Mouse (Mus musculus) heart, adult 9 months (tissue): Measurements from ENCODE around the gene F2r.
A peak's percentile ranks its signal among the peaks of the same experiment; 100 is the strongest.

Experiments
- DNase-seq, 2 experiments: peaks; one replicate each; pipeline ENCODE4 v3.0.0; 2022; ENCODE audit warnings: low spot score in 2 of 2

F2r gene

GRCm38 (mm10) chr13:95595921-95596320 is 22.4 kb downstream of the F2r start:
- DNase-seq: no peak

DNA sequence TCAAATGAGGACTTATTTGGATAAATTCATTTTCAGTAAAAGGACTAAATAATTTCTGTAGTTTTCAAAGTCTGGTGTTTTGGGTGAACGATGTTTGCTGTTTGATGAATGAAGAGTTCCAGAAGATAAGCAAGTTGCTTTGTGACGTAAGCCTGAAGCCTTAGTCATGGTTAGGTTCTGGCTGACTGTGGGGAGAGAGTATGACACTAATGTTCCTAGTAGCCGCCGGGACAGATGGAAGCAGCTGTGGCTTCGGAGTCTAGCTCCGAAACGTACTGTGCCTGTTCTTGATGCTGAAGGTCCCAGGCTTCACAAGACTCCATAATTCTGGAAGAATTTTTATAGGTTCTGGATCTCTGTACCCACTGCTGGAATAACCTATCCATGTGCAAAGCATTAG is 22.9 kb downstream of the F2r start:
- peak; percentile 58 to 67 for DNase-seq

- peak; percentile 27 to 50 for DNase-seq
Observed at GRCm38 (mm10) chr13:95592860-95593259, 25.4 kb downstream of the F2r start.

DNA sequence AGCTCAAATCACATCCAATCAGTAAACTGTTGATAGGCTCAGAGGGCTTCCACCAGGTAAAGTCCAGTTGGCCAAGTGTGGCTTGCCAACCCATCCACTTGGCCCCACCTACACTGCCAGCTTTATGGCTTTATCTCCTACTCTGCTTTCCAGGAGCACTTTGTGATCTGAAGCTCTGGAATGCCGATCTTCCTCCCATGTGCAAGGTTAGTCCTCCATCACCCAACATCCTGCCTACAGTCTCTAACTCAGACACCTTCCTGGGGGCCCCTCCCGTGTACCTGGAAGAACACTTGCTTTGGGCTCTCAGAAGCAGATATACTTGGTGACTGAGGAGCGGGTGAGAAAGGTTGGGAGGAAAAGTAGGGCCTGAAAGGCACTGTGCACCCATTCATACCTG is 26.7 kb downstream of the F2r start:
- DNase-seq: no peak

DNA sequence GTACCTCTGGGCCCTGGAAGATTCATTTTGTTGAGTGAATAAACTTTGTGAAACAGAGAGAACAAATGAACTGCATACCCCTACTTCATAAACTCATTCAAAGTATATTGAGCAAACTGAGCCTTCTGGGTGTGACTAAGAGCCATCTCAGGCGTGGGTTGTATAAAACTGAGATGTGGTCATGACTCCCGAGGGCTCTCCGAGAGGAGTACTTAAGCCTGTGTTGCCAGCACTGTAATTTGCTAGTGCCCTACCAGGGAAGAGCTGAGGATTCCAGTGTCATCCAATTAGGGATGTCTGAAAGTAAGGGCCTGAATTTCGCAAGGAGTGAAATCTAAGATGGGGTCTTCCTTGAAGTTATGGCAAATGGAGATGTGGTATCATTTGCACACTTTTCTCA is 30.7 kb downstream of the F2r start:
- DNase-seq: no peak

GRCm38 (mm10) chr13:95584898-95585297 is 33.4 kb downstream of the F2r start:
- no peak for DNase-seq

- no peak for DNase-seq
Observed at GRCm38 (mm10) chr13:95583237-95584189, 34.8 kb downstream of the F2r start.

GRCm38 (mm10) chr13:95581850-95582249 is 36.4 kb downstream of the F2r start:
- DNase-seq: no peak

DNA sequence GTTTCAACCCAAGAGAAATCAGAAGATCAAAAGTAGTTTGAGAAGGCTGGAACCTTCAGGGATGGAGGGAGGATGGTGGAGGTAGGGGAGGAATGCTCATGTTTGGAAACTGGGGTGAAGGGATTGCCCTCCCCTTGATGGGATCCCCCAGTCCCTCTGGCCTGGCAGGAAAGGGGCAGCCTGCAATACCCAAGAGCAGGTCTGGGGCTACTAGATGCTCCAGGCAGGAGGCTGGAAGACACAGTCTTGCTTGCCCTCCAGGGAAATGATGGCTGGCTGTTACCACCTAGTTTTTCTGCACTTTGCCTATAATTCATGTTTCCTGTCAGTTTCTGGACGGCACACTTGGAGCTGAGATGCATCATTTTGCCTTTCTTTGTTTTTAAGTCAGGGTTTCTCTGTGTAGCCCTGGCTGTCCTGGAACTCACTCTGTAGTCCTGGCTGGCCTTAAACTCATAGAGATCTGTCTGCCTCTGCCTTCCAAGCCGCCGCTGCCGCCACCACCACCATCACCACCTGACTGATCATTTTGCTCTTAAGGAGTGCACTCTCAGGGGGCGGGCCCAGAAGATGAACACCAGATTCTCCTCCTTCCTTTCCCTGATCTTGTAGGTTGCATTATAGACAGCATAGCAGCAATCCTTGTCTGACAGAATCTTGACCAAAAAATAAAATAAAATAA is 40.1 kb downstream of the F2r start:
- DNase-seq: no peak

DNA sequence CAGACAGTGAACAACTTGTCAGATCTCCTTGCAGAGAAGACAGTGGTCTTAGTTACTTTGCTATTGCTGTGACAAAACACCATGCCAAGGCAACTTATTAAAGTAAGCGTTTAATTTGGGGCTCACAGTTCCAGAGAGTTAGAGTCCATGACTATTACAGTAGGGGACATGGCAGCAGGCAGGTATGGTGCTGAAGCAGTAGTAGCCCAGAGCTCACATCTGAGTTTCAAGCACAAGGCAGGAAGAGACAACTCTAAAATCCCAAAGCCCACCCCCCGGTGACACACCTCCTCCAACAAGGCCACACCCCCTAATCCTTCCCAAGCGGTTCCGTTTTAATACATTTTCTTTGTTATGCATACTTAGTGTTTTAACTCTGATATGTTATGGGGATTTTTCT is 47.4 kb downstream of the F2r start:
- DNase-seq: no peak

DNA sequence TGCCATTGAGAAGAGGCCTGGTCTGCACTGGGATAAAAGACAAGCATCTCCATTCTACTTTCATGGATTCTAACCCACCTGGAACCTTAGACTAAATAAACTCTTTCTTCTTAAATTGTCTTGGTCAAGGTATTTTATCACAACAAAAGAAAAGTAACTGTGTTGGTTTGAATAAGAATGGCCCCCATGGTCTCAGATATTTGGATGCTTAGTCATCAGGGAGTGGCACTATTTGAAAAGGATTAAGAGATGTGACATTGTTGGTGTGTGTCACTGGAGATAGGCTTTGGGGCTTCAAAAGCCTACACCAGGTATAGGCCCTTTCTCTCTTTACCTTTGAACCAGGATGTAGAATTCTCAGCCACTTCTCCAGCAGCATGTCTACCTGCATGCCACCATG is 49.0 kb downstream of the F2r start:
- no peak for DNase-seq

GRCm38 (mm10) chr13:95568336-95568735 is 50.0 kb downstream of the F2r start:
- DNase-seq: no peak

GRCm38 (mm10) chr13:95566841-95567551 is 51.3 kb downstream of the F2r start:
- no peak for DNase-seq

DNA sequence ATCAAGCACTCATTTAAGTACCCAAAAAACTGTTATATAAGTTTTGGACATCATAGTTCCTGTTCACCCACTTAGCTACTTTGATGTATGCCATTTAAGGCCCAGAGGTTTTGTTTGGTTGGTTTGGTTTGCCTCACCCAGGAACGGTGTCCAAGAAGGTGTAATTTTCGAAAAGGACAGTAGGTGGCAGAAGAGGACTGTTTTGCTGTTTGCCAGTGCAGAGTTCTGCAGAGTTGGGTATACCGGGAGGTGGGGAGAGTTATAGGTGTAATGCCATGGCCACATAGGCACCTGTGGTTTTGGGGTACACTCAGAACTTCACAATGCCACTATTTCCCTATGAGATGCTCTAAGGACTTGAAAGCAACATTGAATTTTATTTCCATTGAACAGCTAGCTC is 54.6 kb downstream of the F2r start:
- DNase-seq: peak; percentile 51 to 80

GRCm38 (mm10) chr13:95563066-95563610 is 55.1 kb downstream of the F2r start:
- no peak for DNase-seq

DNA sequence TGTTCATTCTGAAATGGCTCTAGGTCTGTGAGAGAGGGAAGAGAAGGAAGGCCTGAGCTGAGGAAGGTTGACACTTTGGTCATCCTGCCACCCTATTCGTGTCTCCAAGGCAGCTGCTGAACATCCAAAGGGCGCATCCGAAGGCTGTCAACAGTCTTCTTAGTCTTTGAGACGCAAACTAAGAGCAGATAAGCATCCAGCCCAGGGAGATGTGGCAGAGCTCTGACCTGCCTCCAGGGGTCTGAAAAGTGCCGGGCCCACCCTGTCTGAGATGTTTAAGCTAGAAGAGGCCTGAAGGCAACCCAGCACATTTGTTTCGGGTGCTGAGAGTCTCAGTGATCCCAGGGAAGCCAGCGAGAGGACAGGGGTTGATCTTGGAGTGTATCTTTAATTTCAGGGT is 61.0 kb downstream of the F2r start:
- DNase-seq: no peak

- no peak for DNase-seq
Observed at GRCm38 (mm10) chr13:95553885-95554492, 64.3 kb downstream of the F2r start.
